Mouse (Mus musculus): ENCODE measurements around the gene Mmp21.
A peak's percentile ranks its signal among the peaks of the same experiment; 100 is the strongest.

GRCm38 (mm10) chr7:133707301-133707700, 27.4 kb upstream of the Mmp21 start:
- TF ChIP-seq CTCF (conservative IDR thresholded peaks at IDR 0.05 in 1 of 2, IDR thresholded peaks at IDR 0.05 in 1 of 2; ENCODE audit: low read depth in 2 of 2, low read length in 2 of 2) (peak in 1 of 2 experiments; percentile 35; a peak in 2 of 4 replicates), MAFK (IDR thresholded peaks at IDR 0.05; ENCODE audit: insufficient replicate concordance, low read length) (no peak), EP300 (IDR thresholded peaks at IDR 0.05; ENCODE audit: low read length) (no peak), CHD1 (IDR thresholded peaks at IDR 0.05; ENCODE audit: low read depth, low read length) (no peak), ELF1 (IDR thresholded peaks at IDR 0.05; ENCODE audit: low read depth, low read length) (no peak), RAD21 (IDR thresholded peaks at IDR 0.05; ENCODE audit: low read depth, low read length) (no peak), ZNF384 (IDR thresholded peaks at IDR 0.05; ENCODE audit: low read depth, low read length) (no peak), ETS1 (conservative IDR thresholded peaks at IDR 0.05; ENCODE audit: low read depth, low read length) (no peak), IRF4 (IDR thresholded peaks at IDR 0.05; ENCODE audit: low read depth, low read length) (no peak), POLR2A (IDR thresholded peaks at IDR 0.05; ENCODE audit: low read depth, low read length) (no peak), MEF2A (IDR thresholded peaks at IDR 0.05; ENCODE audit: borderline replicate concordance, low read depth, low read length) (no peak)

Data from CH12.LX (cell line).